Comparison of ENCODE assay signal across 10 mouse cellular contexts in the genomic region with DNA sequence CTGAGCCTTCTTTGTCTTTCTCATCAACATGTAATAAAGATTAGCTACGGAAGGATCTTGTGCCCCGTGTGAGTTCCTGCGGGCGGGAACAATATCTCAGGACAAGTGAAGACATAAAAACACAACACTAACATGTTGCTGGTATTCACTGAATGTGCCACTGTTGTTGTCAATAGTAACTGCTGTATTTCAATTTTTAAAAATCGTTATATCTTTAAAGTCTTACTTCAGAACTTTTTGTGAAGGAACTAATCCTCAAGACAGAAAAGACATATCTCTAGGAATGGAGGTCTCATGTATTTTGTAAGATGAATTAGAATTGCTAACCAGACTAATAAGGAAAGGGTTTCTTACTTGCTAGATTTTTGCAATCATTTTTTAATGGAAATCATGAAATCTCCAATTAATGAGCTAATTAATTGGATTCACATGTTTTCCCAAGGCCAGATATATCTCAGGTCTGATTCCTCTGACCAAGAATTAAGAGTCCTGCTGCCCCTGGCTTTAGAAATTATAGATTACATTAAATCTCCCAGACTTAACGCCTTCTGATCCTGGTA. TPM values are rescaled to one million over a fixed set of nuclear protein-coding genes. Genes with fewer than 3 reads are reported as not detected.
DNase-seq lines count a peak whose midpoint lies in the region; ATAC-seq lines count a peak whose summit lies in the region.
"Had no signal": no experiment of that assay in that cellular context is flagged by ENCODE, and none has a peak within 500 bp of the region (broad histone marks: within the 10 kb centered on the region; RNA-seq: fewer than 3 reads in every experiment).

No protein-coding gene starts in this region.

- 0 out of 2 replicates have a peak, but pooled peaks have one; percentile 28 for ATAC-seq in kidney, embryonic 14.5 days (ENCODE audit: low FRiP score, low TSS enrichment)
- ATAC-seq in embryonic facial prominence, embryonic 11.5 days (replicated peaks; ENCODE audit: insufficient number of reproducible peaks, low FRiP score, low TSS enrichment, low read depth), result peak; percentile 42; the same call in 1 of the 2 replicates
- no peak for ATAC-seq in intestine, embryonic 14.5 days (replicated peaks; ENCODE audit: low FRiP score, low TSS enrichment, low read depth)
- ATAC-seq in midbrain, embryonic 13.5 days, result peak; percentile 60

- no peaks in the 10 kb centered on the region for H3K4me1 ChIP-seq in kidney, embryonic 14.5 days (ENCODE audit: control insufficient read depth, insufficient read depth, low read length)
- no peaks in the 10 kb centered on the region for H3K4me1 ChIP-seq in embryonic facial prominence, embryonic 11.5 days (ENCODE audit: control insufficient read depth, insufficient read depth, low read length)
- no peaks in the 10 kb centered on the region for H3K4me1 ChIP-seq in intestine, embryonic 14.5 days (replicated peaks; ENCODE audit: control insufficient read depth, insufficient read depth, low read length)
- no peaks in the 10 kb centered on the region for H3K4me1 ChIP-seq in midbrain, embryonic 13.5 days (replicated peaks)

- no peak overlapping the region for H3K27ac ChIP-seq in kidney, embryonic 14.5 days (ENCODE audit: low read depth, low read length)
- no peak overlapping the region for H3K27ac ChIP-seq in embryonic facial prominence, embryonic 11.5 days (replicated peaks; ENCODE audit: low read depth, low read length)
- no peak overlapping the region for H3K27ac ChIP-seq in intestine, embryonic 14.5 days (ENCODE audit: low read depth)
- no peak overlapping the region for H3K27ac ChIP-seq in midbrain, embryonic 13.5 days

- no peaks in the 10 kb centered on the region for H3K36me3 ChIP-seq in kidney, embryonic 14.5 days (ENCODE audit: control insufficient read depth, insufficient read depth, low read length)
- H3K36me3 ChIP-seq in embryonic facial prominence, embryonic 11.5 days (replicated peaks; ENCODE audit: control insufficient read depth, insufficient read depth, low read depth, low read length), result no peaks in the 10 kb centered on the region
- no peaks in the 10 kb centered on the region for H3K36me3 ChIP-seq in intestine, embryonic 14.5 days (ENCODE audit: control insufficient read depth, insufficient read depth, low read length)
- no peaks in the 10 kb centered on the region for H3K36me3 ChIP-seq in midbrain, embryonic 13.5 days

- DNase-seq in kidney, postnatal 25 days, result no peak
- DNase-seq in embryonic facial prominence, embryonic 11.5 days (ENCODE audit: low spot score), result no peak
- DNase-seq in intestine, embryonic 14.5 days (ENCODE audit: low spot score), result no peak
- DNase-seq in adipocyte (ENCODE audit: low spot score), result no peak
- DNase-seq in adrenal gland, postnatal 25 days, result no peak
- DNase-seq in left cerebral cortex, adult 9 months (ENCODE audit: low spot score in 2 of 2), result no peak

- peak overlapping the region; percentile 26; the same call in 1 of the 2 replicates for H3K4me3 ChIP-seq in kidney, embryonic 14.5 days (ENCODE audit: low read length)
- H3K4me3 ChIP-seq in embryonic facial prominence, embryonic 11.5 days (ENCODE audit: low read depth, low read length), result no peak overlapping the region
- 0 out of 2 replicates have a peak overlapping the region, but pooled peaks have one; percentile 15 for H3K4me3 ChIP-seq in intestine, embryonic 14.5 days (ENCODE audit: low read depth, low read length)
- H3K4me3 ChIP-seq in midbrain, embryonic 13.5 days (replicated peaks), result peak overlapping the region; percentile 29

- H3K9ac ChIP-seq in kidney, embryonic 14.5 days (ENCODE audit: low read depth, low read length), result no peak overlapping the region
- no peak overlapping the region for H3K9ac ChIP-seq in embryonic facial prominence, embryonic 11.5 days (replicated peaks; ENCODE audit: low read length)
- no peak overlapping the region for H3K9ac ChIP-seq in intestine, embryonic 14.5 days (ENCODE audit: low read length)
- 0 out of 2 replicates have a peak overlapping the region, but pooled peaks have one; percentile 21 for H3K9ac ChIP-seq in midbrain, embryonic 13.5 days (replicated peaks)

- H3K27me3 ChIP-seq in kidney, embryonic 14.5 days (ENCODE audit: control insufficient read depth, insufficient read depth, low read length), result no peaks in the 10 kb centered on the region
- H3K27me3 ChIP-seq in embryonic facial prominence, embryonic 11.5 days (ENCODE audit: control insufficient read depth, insufficient read depth, low read length), result no peaks in the 10 kb centered on the region
- H3K27me3 ChIP-seq in intestine, embryonic 14.5 days (replicated peaks; ENCODE audit: control insufficient read depth, insufficient read depth, low read length), result no peaks in the 10 kb centered on the region
- no peaks in the 10 kb centered on the region for H3K27me3 ChIP-seq in midbrain, embryonic 13.5 days

- 51% methylated on average over 6 of the region's 6 CpGs for WGBS in kidney, embryonic 14.5 days
- 49% methylated on average over 6 of the region's 6 CpGs for WGBS in embryonic facial prominence, embryonic 11.5 days
- WGBS in intestine, embryonic 14.5 days, result 44% methylated on average over 6 of the region's 6 CpGs
- 28% methylated on average over 6 of the region's 6 CpGs for WGBS in midbrain, embryonic 13.5 days

- no peaks in the 10 kb centered on the region for H3K9me3 ChIP-seq in kidney, embryonic 14.5 days (ENCODE audit: control insufficient read depth, low read length)
- H3K9me3 ChIP-seq in embryonic facial prominence, embryonic 11.5 days (replicated peaks; ENCODE audit: control insufficient read depth, low read length), result no peaks in the 10 kb centered on the region
- no peaks in the 10 kb centered on the region for H3K9me3 ChIP-seq in intestine, embryonic 14.5 days (ENCODE audit: control insufficient read depth, low read length)
- H3K9me3 ChIP-seq in midbrain, embryonic 13.5 days, result no peaks in the 10 kb centered on the region

- H3K4me2 ChIP-seq in kidney, embryonic 14.5 days (replicated peaks; ENCODE audit: low read depth, low read length), result peak overlapping the region; percentile 38
- H3K4me2 ChIP-seq in embryonic facial prominence, embryonic 11.5 days (ENCODE audit: low read depth, low read length), result no peak overlapping the region
- peak overlapping the region; percentile 38; the same call in 1 of the 2 replicates for H3K4me2 ChIP-seq in intestine, embryonic 14.5 days (ENCODE audit: low read length)
- H3K4me2 ChIP-seq in midbrain, embryonic 13.5 days (replicated peaks), result peak overlapping the region; percentile 45

RNA-seq across cellular contexts. Expression of gene Glipr1l3, which starts 21.2 kb away (rescaled TPM):
- polyA plus RNA-seq in kidney, embryonic 14.5 days (2014; fragmentation: Nextera tagmentation; extraction: Ambion mirVana), result not detected in 2 replicates
- polyA plus RNA-seq in embryonic facial prominence, embryonic 11.5 days (2014; fragmentation: Nextera tagmentation; extraction: Ambion mirVana), result not detected in 2 replicates
- not detected in 2 replicates for polyA plus RNA-seq in intestine, embryonic 14.5 days (2014; fragmentation: Nextera tagmentation; extraction: Ambion mirVana)
- 0.24 and 0.46 TPM in 2 replicates for polyA plus RNA-seq in midbrain, embryonic 13.5 days (2015; fragmentation: Nextera tagmentation; extraction: Ambion mirVana)
- not detected in 2 replicates for total RNA-seq in adrenal gland, postnatal 25 days (2021)
- total RNA-seq: layer of hippocampus, adult 8-10 months; MEL had no signal

RNA-seq across cellular contexts. Expression of gene Caps2, which starts 24.5 kb away (rescaled TPM):
- polyA plus RNA-seq in kidney, embryonic 14.5 days (2014; fragmentation: Nextera tagmentation; extraction: Ambion mirVana), result 0.77 and 0.95 TPM in 2 replicates
- 0.67 and 0.88 TPM in 2 replicates for polyA plus RNA-seq in embryonic facial prominence, embryonic 11.5 days (2014; fragmentation: Nextera tagmentation; extraction: Ambion mirVana)
- 0.18 and 0.60 TPM in 2 replicates for polyA plus RNA-seq in intestine, embryonic 14.5 days (2014; fragmentation: Nextera tagmentation; extraction: Ambion mirVana)
- 0.30 and 0.41 TPM in 2 replicates for polyA plus RNA-seq in midbrain, embryonic 13.5 days (2015; fragmentation: Nextera tagmentation; extraction: Ambion mirVana)
- total RNA-seq in adrenal gland, postnatal 25 days (2021), result not detected in 2 replicates
- total RNA-seq: MEL had no signal

RNA-seq across cellular contexts. Expression of gene Glipr1l2, which starts 55.8 kb away (rescaled TPM):
- polyA plus RNA-seq in kidney, embryonic 14.5 days (2014; fragmentation: Nextera tagmentation; extraction: Ambion mirVana), result not detected in 2 replicates
- polyA plus RNA-seq in embryonic facial prominence, embryonic 11.5 days (2014; fragmentation: Nextera tagmentation; extraction: Ambion mirVana), result not detected in 2 replicates
- polyA plus RNA-seq in intestine, embryonic 14.5 days (2014; fragmentation: Nextera tagmentation; extraction: Ambion mirVana), result not detected in 2 replicates
- polyA plus RNA-seq in midbrain, embryonic 13.5 days (2015; fragmentation: Nextera tagmentation; extraction: Ambion mirVana), result not detected in 2 replicates
- total RNA-seq in adrenal gland, postnatal 25 days (2021), result not detected in 2 replicates
- total RNA-seq: layer of hippocampus, adult 8-10 months; MEL had no signal
